Mouse (Mus musculus) urinary bladder, postnatal 4 days (tissue): ENCODE measurements around the gene Slc38a5.
A peak's percentile ranks its signal among the peaks of the same experiment; 100 is the strongest.

Source experiments
- DNase-seq, 2 experiments: peaks; one replicate each; pipeline ENCODE4 v3.0.0; 2021 to 2022; ENCODE audit warnings: low spot score in 2 of 2

The Slc38a5 gene

DNA sequence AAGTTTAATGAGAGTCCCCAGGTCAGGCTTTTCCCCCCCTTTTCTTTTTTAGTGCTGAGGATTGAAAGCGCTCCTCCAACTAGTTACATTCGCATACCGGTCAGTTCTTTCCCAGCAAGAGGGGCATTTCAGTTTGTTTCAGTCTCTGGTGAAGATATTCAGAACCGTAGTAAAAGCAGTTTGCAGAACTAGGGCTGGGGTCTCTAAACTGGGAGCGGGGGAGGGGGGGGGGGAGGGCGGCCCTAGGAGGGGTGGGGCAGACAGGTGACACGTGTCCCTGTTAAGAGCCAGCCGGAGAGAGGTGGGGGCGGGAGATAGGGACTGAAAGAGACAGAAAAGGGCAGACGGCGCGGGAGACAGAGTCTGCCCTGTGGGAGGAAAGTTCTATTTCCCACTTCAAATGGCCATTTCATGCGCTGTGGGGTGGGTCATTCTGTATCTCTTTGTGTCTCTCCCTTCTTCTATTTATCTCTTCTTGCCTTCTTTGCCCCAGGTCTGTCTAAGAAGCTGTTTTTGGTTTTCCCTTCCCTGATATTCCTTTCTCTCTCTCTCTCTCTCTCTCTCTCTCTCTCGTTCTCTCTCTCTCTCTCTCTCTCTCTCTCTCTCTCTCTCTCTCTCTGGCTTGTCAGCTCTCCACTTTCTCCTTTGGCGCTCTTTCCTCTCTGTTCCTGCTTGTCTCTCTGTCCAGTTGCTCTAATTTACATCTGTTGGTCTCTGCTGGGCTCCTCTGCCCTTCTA, at the start of gene Slc38a5:
Slc38a5 (plus strand) TSS at position 51 of the 738 bp plus-strand sequence.
- DNase-seq = no peak

- DNase-seq = no peak
Observed at GRCm38 (mm10) chrX:8222296-8222677, 48.6 kb upstream of the Slc38a5 start.

- no peak for DNase-seq
Observed at GRCm38 (mm10) chrX:8222678-8223421, 48.1 kb upstream of the Slc38a5 start.

DNA sequence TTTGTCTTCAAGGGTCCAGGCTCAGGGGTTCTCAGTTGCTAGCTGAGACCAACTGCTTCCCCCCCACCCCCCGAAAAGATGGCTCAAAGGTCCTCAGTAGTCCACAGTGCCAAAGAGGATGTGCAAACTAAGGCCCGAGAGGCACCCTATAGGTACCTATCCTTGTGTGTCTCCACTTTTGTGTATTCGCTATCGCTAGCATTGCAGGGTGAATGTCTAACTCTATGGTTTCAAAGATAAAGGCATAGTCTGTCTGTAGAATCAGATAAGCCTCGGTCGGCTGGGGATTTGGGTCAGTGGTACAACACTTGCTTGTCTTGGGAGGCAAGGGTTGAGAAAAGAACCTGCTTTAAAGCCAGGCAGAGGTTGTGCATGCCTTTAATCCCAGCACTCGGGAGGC, 47.5 kb upstream of the Slc38a5 start:
- DNase-seq = no peak

- no peak for DNase-seq
Observed at GRCm38 (mm10) chrX:8230272-8230671, 40.7 kb upstream of the Slc38a5 start.

DNA sequence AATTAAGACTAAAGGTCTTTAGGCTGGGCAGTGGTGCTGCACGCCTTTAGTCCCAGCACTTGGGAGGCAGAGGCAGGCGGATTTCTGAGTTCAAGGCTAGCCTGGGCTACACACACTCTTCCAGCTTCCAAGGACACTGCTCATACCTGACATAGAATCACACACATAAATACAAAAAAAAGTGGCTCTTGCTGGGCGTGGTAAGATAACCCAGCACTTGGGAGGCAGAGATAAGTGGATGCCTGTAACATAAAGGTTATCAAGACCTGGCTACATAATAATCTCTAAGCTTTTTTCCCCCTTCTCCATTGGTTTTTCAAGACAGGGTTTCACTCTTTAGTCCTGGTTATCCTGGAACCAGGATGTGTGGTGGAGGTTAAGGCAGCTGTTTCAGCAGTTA, 37.3 kb upstream of the Slc38a5 start:
- DNase-seq = no peak

GRCm38 (mm10) chrX:8236704-8237103, 34.2 kb upstream of the Slc38a5 start:
- DNase-seq = no peak

DNA sequence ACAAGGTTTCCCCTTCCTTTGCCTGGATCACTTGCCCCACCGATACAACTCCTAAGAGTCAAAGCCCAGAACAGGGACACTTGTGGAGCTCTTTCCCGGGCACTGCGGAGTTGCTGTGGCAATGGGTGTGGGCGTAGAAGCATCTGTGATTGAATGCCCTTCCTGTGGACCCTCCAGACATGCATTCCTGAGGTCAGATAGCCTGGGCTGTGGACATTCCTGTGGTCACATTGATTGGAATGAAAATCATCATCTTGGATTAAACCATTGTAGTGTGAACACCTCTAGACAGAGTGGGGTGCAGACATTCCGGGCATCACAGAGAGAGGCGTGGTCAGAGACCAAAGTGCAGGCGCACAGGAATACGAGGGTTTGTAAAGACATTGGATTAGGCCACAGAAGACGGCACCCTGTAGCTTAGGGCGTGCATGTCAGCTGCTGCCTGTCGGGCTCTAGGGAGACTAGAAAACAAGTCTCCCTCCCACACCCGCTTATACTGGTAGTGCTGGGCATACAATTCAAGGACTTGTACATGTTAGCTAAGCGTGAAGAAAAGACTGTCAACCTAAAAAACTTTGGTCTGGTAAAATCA, 32.0 kb upstream of the Slc38a5 start:
- no peak for DNase-seq

- no peak for DNase-seq
Observed at GRCm38 (mm10) chrX:8247680-8248079, 23.3 kb upstream of the Slc38a5 start.

- DNase-seq = no peak
Observed at GRCm38 (mm10) chrX:8248542-8249120, 22.3 kb upstream of the Slc38a5 start.

- DNase-seq = no peak
Observed at GRCm38 (mm10) chrX:8251789-8252333, 19.1 kb upstream of the Slc38a5 start.

- peak; percentile 64 to 75 for DNase-seq
Observed at GRCm38 (mm10) chrX:8252334-8253285, 18.3 kb upstream of the Slc38a5 start, which contains the start of gene Ftsj1. Gene Ftsj1 (minus strand): TSS chrX:8252406.

DNA sequence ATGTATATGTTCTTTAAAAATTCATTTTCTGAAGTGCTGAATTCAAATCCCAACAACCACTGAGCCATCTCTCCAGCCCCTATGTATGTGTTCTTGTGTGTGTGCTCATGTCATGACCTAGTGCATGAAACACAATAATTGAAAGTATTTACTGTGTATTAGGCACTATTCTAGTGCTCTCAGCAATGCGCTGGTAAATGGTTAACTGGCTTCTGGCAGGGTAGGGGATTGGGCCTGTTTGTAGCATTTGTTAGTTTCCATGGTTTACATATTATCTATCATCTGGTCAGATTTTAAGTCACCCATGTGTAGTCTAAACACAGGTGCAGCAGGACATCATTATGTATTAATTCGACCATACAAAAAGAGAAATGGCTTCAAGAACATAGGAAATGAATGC, 17.2 kb upstream of the Slc38a5 start:
- no peak for DNase-seq

DNA sequence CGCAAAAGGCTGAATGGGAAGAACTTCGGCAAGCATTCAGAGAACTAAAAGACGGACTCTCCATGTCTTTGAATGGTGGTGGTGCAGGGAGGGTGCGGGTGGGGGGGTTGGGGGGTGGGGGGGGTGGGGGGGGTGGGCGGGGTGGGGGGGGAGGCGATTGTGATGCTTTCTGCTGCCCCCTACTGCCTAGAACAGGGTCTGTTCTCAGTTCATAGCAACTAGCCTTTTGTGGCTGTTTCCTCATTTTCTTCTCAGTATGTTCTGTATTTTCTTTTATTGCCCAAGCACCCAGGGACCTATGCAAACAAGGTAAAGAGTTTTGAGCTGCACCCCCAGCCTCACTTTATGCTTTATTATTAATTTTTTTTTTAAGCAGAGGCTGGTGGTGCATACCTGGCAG, 15.1 kb upstream of the Slc38a5 start:
- DNase-seq = no peak

- DNase-seq = no peak
Observed at GRCm38 (mm10) chrX:8259478-8259877, 11.5 kb upstream of the Slc38a5 start.

- no peak for DNase-seq
Observed at GRCm38 (mm10) chrX:8263156-8263804, 7.7 kb upstream of the Slc38a5 start.

DNA sequence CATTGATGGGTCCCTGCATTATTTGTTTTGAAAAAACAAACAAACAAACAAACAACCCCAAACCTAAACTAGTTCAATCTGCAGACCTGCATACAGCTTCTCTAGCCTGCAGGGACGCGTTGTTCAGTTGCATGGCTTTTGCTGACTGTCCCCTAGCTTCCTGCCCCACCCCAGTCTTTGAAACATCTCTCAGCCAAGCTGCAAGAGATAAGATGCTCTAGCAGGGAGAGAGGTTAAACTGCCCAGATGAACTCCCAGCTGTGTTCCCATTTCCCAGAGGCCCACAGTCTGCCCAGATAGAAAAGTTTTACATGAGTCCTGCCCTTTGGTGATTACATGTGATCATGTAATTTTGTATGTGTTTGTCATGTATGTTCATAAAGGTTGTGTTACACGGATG, 6.7 kb upstream of the Slc38a5 start:
- no peak for DNase-seq

DNA sequence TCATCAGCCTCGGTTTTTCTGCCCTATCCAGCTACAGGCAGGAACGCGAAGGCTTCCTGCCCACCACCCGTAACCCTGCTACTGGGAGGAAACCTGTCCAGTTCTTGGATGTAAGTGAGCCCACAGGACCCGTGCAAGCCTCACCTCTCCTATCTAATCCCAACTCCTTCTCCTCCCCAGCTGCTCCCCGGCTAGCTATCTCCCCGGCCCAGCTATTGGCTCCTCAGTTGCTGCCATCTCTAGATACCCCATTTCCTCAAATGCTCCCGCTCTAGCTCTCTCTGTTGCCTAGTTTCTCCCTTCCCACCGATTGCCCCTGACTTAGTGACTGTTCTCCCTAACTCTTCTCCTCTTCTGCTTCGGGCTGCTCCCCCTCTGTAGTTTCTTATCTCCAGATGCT, 1.1 kb downstream of the Slc38a5 start:
- DNase-seq = no peak

- DNase-seq = no peak
Observed at GRCm38 (mm10) chrX:8274056-8274455, 3.1 kb downstream of the Slc38a5 start.

DNA sequence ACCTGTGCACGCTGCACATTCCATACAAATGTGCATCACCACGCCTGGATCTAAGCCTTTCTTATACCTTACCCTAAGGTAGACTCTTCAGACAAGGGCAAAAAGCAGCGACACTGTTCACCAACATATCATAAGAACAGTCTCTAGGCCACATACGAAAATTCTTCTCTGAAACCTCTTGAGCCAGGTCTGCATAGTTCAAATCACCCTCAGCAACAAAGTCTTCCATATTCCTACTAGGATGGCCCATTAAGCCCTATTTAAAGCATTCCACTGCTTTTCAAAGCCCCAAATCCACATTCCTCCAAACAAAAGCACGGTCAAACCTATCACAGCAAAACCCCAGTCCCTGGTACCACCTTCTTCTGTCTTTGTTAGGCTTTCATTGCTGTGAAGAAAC, 17.7 kb downstream of the Slc38a5 start:
- no peak for DNase-seq

GRCm38 (mm10) chrX:8309302-8309701, 38.4 kb downstream of the Slc38a5 start:
- no peak for DNase-seq
